Mouse (Mus musculus): ENCODE data around the gene Fam184a.

Fam184a gene

DNA sequence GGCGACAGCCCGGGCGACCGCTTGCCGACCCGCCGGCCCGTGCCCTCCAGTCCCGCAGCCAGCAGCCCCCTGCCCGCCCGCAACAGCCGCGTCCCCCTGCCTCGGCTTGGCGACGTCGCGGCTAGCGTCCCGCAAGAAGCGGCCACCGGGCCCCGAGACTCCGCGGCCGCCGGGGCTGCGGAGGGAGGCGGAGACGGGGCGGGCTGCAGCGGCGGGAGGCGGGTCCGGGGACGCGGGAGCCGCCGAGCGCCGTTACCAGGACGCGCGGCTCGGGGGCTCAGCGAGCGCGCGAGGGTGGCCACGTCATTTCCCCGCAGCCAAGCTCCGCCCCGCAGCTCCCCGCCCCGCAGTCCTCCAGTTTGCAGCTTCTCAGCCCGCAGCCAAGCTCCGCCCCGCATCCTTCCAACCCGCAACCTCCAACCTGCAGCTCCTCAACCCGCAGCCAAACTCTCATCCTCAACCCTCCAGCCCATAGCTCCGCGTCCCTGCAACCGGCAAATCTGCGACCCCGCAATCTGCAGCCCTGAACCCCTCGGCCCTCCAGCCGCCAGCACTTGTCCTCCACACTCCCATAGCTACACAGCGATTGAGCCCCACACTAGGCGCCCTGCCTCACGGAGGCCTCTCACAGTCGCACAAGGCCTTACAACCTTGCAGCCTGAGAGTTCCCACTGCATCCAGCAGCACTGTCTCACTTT, at the start of gene Fam184a:
TSS of gene Fam184a (minus strand) at position 169 of the 698 bp plus-strand sequence.
- DNase-seq (ENCODE audit: low spot score), result no peak

- DNase-seq (ENCODE audit: low spot score), result no peak
These were observed 45.3 kb upstream of the Fam184a start for GRCm38 (mm10) chr10:53796258-53796581.

DNA sequence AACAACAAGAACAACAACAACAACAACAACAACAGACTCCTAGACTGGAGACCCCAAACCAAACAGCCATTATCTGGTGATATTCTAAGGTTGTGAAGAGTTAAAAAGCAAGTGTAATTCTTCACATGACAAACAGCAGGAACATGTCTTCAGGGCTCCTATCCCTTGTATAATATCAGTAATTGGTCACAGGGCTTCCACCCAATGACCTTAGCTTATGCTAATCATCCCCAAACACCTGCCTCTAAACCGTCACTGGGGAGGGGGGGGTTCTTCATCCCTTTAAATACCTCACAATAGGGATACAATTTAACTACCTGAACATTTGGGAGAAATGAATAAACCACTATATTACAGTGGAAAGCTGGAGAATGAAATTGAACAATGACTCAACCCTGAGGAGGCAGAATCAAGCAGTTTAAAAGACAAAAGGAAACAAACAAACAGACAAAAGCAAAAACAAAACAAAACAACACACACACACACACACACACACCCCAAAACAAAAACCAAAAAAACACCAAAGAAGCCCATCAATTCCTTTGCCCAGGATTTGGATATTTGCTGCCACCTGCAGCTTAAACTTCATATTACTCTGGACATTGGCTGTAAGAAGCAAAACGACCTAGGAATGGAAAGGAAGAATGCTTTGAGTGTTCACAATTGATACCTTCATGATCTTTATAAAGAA, 44.8 kb upstream of the Fam184a start:
- DNase-seq (ENCODE audit: low spot score), result peak; percentile 32

- DNase-seq (ENCODE audit: low spot score), result no peak
These were observed 40.4 kb upstream of the Fam184a start for GRCm38 (mm10) chr10:53791281-53791680.

DNA sequence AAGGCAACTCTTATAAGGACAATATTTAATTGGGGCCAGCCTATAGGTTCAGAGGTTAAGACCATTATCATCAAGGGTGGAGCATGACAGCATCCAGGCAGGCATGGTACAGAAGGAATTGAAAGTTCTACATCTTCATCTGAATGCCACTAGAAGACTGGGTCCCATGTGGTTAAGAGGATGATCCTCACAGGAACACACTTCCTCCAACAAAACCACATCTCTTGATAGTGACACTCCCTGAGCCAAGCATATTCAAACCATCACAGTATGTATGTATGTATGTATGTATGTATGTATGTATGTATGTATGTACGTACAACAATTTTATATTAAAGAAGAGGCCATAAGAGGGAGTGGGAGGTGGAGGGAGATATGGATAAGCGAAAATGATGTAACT, 25.7 kb upstream of the Fam184a start:
- DNase-seq (ENCODE audit: low spot score), result no peak

DNA sequence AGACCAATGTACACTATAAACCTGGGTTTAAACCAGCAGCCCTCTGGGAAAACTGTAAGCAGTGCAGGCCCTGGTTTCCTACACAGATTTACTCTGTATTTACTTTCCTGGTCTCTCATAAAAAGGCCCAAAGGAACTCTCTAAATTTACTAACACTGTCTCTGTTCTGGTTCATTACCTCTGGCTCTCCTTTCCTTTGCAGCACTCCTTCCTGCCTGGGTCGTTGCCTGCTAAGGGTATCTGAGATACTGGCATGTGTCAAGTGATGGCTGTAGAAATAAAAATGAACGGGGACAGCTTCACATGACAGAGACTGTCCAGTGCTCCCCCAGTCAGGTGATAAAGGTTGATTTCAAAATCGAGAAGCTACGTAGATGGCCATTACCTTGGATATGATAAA, 21.8 kb upstream of the Fam184a start:
- no peak for DNase-seq (ENCODE audit: low spot score)

- no peak for DNase-seq (ENCODE audit: low spot score)
These were observed 20.6 kb upstream of the Fam184a start for GRCm38 (mm10) chr10:53771480-53771879.

GRCm38 (mm10) chr10:53768745-53769144, 17.8 kb upstream of the Fam184a start:
- no peak for DNase-seq (ENCODE audit: low spot score)

GRCm38 (mm10) chr10:53765471-53765870, 14.5 kb upstream of the Fam184a start:
- DNase-seq (ENCODE audit: low spot score), result no peak

GRCm38 (mm10) chr10:53752723-53753122, 1.8 kb upstream of the Fam184a start:
- no peak for DNase-seq (ENCODE audit: low spot score)

DNA sequence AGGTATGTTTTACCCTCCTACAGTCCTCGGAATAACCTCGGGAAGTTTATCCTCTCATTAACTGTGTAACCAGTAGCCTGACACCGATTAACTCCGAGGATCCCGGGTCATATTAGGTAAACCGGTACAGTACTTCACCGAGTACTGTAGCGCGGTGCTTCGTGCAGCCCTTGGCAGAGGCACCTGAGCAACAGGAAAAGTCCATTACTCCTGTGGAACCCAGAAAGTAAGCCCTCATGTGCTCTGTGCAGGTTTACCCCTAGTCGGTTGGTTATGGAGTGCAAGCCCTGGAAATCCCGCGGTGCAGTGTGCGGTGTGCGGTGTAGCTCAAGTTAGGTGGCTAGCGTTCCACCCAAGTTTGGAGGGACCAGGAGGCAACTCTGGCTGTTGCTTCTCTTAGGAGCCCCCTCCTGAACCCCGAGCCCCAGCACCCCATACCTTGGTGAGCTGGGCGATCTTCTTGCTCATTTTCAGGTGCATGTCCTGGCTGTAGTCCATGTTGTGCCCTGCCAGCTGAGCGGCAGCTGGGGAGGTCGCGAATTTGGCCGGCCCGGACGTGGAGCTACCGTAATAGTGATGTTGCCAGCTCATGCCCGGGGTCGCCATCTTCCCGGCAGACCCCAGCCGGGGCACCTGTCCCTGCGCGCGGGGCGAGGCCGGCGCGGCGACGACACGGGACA, 508 bp downstream of the Fam184a start:
- DNase-seq (ENCODE audit: low spot score), result no peak

DNA sequence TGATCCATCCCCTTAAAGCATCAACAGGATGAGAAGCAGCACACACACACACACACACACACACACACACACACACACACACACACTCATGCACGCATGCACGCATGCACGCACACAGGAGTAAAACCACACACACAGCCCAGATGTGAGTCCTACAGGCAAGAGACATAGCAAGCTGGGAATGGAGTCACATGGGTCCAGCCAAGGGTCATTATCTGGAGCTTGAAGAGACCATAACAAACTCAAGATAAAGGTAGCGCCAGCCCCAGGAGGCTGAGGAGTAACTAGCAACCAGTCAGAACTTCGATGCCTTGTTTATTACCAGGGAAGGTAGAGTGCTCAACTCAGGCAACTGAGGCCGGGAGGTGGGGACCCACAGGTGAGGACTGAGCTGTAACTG, 4.9 kb downstream of the Fam184a start:
- DNase-seq (ENCODE audit: low spot score), result no peak

DNA sequence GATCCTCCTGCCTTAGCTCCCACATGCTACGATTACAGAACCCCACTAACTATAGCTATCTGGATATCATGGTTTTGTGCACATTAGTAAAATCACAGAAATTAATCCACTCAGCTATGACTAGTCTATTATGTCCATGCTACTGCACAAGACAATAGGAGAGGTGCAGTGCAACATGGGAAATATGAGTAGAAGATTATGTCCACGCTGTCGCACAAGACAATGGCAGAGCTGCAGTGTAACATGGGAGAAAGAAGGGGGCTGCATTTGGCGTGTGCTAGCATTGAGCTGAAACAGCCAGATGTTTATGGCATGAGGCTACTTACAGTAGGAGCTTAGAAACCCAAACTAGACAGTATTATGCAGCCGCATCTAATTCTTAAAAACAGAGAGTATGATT, 8.0 kb downstream of the Fam184a start:
- no peak for DNase-seq (ENCODE audit: low spot score)

- DNase-seq (ENCODE audit: low spot score), result no peak
These were observed 10.9 kb downstream of the Fam184a start for GRCm38 (mm10) chr10:53740014-53740413.

GRCm38 (mm10) chr10:53738842-53739241, 12.1 kb downstream of the Fam184a start:
- DNase-seq (ENCODE audit: low spot score), result no peak

- no peak for DNase-seq (ENCODE audit: low spot score)
These were observed 15.6 kb downstream of the Fam184a start for GRCm38 (mm10) chr10:53735201-53735865.

DNA sequence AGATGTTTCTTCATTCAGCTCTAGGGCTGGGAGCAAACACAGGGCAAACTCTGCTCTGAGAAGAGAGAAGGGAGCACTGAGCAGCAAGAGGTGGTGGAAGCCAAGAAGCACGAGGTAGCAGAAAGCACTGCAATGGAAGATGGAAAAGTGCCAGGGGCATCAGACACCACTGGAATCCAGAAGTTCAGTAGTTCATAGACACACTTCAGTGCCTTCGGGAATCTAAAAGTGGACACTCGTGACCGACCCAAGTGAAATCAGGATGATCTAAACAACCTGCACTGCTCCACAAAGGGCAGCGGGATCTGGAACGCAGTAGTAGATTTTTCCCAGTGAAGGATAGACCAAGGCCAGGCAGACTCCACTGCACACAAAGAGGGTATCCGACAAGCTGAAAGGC, 18.6 kb downstream of the Fam184a start:
- DNase-seq (ENCODE audit: low spot score), result no peak

GRCm38 (mm10) chr10:53728883-53729282, 22.0 kb downstream of the Fam184a start:
- DNase-seq (ENCODE audit: low spot score), result no peak

DNA sequence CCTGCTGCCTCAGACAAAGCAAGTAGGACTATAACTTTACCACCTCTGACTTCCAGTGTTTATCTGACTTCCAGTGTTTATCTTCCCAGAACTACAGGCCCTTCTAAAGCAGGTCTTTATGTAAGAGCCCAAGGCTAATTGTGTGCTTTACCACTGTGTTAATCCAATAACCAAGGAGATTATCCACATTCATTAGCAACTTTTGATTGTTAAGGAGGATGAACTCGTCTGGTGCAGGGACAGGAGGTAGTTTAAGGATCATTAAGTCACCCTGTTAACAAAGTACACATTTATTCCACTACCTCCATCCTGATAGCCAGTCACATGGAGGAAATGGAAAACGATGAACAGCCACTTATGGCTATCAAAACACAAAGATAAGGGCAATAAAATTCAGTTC, 25.6 kb downstream of the Fam184a start:
- DNase-seq (ENCODE audit: low spot score), result no peak

DNA sequence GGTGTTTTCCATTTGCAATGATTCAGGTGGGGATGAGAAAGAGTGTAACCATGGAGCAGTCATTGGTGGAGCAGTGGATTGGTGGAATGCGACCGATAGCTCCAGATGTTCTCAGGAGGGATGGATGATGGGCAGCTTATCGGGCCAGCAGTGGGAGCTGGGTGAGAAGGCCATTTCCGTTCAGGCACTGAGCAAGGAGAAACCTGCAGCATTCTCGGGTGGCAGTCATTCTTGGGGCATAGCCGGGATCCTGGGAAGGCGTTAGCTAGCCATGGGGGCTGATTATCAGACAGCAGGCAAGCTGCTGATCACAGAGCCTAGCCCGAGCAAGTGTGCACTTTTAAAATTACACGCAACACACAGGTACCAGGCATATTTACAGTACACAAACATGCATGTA, 46.4 kb downstream of the Fam184a start:
- no peak for DNase-seq (ENCODE audit: low spot score)

- DNase-seq (ENCODE audit: low spot score), result no peak
These were observed 52.4 kb downstream of the Fam184a start for GRCm38 (mm10) chr10:53698531-53698930.

- no peak for DNase-seq (ENCODE audit: low spot score)
These were observed 56.2 kb downstream of the Fam184a start for GRCm38 (mm10) chr10:53694757-53695156.

GRCm38 (mm10) chr10:53691263-53691662, 59.7 kb downstream of the Fam184a start:
- DNase-seq (ENCODE audit: low spot score), result no peak
